Mouse (Mus musculus) testis, adult 2 months (tissue): ENCODE results near the gene Ino80.

Source experiments
- CTCF ChIP-seq: fragments of 200-500 bp; IDR thresholded peaks from 2 replicates; pipeline ENCODE4 v1.5.1; 2012; ENCODE audit warnings: low read depth, mild to moderate bottlenecking, inconsistent platforms, low read length, moderate library complexity; ENCODE audit not compliant: control insufficient read depth, insufficient read depth, insufficient replicate concordance
- POLR2A ChIP-seq: fragments of 200-500 bp; IDR thresholded peaks from 2 replicates; pipeline ENCODE4 v1.6.1; 2012; ENCODE audit warnings: low read depth, mild to moderate bottlenecking, inconsistent platforms, low read length, moderate library complexity; ENCODE audit not compliant: control insufficient read depth

GRCm38 (mm10) chr2:119325568-119326143 lies 151.8 kb downstream of the Ino80 start, which contains the start of gene Dll4:
- TF ChIP-seq POLR2A (0 out of 2 replicates have a peak, but pooled peaks have one; percentile 37), CTCF (no peak)
